Mouse (Mus musculus): ENCODE data around the gene Olfr153. TPM values are rescaled to one million over a fixed set of nuclear protein-coding genes. Genes with fewer than 3 reads are reported as not detected.
"Not testable (repeated sequence)": the region's sequence is repeated elsewhere in the genome, so short reads cannot be mapped to it uniquely, and the experiment has no call there.

Gene Olfr153
- polyA plus RNA-seq, 1 experiment from 2014 or later, result not detected

DNA sequence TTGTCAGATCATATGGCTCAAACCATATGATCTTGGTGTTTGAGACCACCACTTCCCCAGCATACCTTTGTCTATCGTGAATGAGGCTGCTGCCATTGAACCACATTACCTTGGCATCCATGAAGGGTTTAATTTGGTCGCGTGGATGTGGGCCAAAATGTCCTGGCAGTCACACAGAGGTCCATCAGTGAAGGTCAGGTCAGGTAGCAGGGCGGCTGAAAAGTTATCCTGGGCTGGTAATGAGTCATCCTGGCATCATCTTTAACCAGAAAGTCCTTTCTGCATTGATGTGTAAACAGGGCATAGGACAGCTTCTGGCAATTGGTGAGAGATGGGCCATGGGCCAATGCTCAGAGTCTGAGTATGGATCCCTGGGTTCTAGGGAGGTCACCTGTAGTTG is 10.9 kb upstream of the Olfr153 start:
- Histone ChIP-seq H3K9me3 (ENCODE audit: low read depth, low read length) (no peaks in the 10 kb centered on the region), H3K36me3 (ENCODE audit: insufficient read depth) (no peaks in the 10 kb centered on the region), H3K4me2 (no peak overlapping the region), H3K27me3 (ENCODE audit: insufficient read depth, low read length) (no peaks in the 10 kb centered on the region), H3K27ac (ENCODE audit: low read depth) (no peak overlapping the region), H3K4me3 (ENCODE audit: low read depth, low read length) (no peak overlapping the region), H3K4me1 (ENCODE audit: insufficient read depth) (no peaks in the 10 kb centered on the region), H3K9ac (no peak overlapping the region)
- WGBS, result 82% methylated on average over 4 of the region's 4 CpGs
- no peak for TF ChIP-seq CTCF (IDR thresholded peaks at IDR 0.05; ENCODE audit: low read depth)
- DNase-seq (no peak), ATAC-seq (ENCODE audit: insufficient read depth) (no peak)

DNA sequence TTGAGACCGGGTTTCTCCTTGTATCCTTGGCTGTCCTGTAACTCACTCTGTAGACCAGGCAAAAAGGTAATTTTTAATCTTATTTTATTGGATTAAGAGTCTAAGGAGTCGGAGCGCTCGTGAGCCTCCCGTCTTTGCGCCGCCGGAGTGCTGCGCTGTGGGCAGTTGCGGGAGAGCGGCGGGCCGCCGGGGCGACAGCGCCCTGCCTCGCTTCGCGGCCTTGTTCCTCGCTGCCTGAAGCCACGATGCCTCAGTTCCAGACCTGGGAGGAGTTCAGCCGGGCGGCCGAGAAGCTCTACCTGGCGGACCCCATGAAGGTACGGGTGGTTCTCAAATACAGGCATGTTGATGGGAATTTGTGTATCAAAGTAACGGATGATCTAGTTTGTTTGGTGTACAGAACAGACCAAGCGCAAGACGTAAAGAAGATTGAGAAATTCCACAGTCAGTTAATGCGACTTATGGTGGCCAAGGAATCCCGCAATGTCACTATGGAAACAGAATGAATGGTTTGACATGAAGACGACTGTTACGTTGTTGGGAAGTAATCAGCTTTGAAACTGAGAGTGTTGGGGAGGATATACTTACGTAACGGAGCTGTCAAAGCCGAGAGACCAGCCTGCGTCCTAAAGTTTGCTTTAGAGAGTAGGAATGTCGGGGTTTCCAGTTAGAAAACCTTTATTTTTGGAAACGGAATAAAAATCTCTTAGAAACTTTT is 5.5 kb upstream of the Olfr153 start:
- ATAC-seq (ENCODE audit: insufficient read depth), result not testable (repeated sequence)
- peak; percentile 28 for DNase-seq
- 22% methylated on average over 38 of the region's 39 CpGs for WGBS

DNA sequence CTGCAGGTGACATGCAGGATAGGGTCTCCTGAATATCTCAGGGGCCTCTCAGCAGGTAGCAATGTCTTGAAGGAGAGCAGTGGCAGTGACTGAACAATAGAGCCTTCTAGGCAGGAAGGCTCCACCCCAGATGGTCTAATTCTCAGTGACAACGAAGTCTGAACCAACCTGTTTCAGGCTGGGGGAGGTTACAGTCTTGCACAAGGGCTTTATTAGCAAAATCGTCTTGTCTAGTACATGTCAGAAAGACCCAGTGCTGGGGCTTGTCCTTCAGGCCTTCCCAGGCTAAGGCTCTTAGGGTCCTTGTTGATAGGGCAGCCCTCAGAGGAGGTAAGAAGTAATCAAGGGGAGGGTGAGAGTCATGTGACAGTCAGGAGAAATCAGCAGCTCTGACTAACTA is 3.2 kb downstream of the Olfr153 start:
- no peaks in the 10 kb centered on the region for H3K27me3 ChIP-seq (ENCODE audit: insufficient read depth, low read length)
- 63% methylated on average over 2 of the region's 2 CpGs for WGBS

More for the DNA sequence above, 5.5 kb upstream of the Olfr153 start:
- not testable (repeated sequence) for H3K4me1 ChIP-seq (ENCODE audit: insufficient read depth); H3K27me3 ChIP-seq (ENCODE audit: insufficient read depth, low read length); H3K27ac ChIP-seq (ENCODE audit: low read depth); H3K9me3 ChIP-seq (ENCODE audit: low read depth, low read length); H3K36me3 ChIP-seq (ENCODE audit: insufficient read depth); H3K4me3 ChIP-seq (ENCODE audit: low read depth, low read length); H3K9ac ChIP-seq
- peak overlapping the region; percentile 39 for H3K4me2 ChIP-seq

GRCm38 (mm10) chr2:87545442-87545841 is 13.8 kb downstream of the Olfr153 start, which contains the start of gene Olfr1128:
Olfr1128 (minus strand) TSS chr2:87545542.
- no peak within 1 kb of the TSS for H3K9ac ChIP-seq
- H3K36me3 ChIP-seq (ENCODE audit: insufficient read depth), result no peaks in the 10 kb centered on the region
- H3K27ac ChIP-seq (ENCODE audit: low read depth), result no peak within 1 kb of the TSS
- H3K9me3 ChIP-seq (ENCODE audit: low read depth, low read length), result no peaks in the 10 kb centered on the region
- no peak for TF ChIP-seq CTCF (IDR thresholded peaks at IDR 0.05; ENCODE audit: low read depth)
- no peak within 1 kb of the TSS for H3K4me3 ChIP-seq (ENCODE audit: low read depth, low read length)
- no peak for ATAC-seq (ENCODE audit: insufficient read depth)
- no peaks in the 10 kb centered on the region for H3K4me1 ChIP-seq (ENCODE audit: insufficient read depth)
- no peak within 1 kb of the TSS for H3K4me2 ChIP-seq
- 81% methylated on average over 1 of the region's 1 CpGs for WGBS
- no peaks in the 10 kb centered on the region for H3K27me3 ChIP-seq (ENCODE audit: insufficient read depth, low read length)
- no peak for DNase-seq

More for the DNA sequence above, 3.2 kb downstream of the Olfr153 start:
- ATAC-seq (ENCODE audit: insufficient read depth) (no peak), DNase-seq (no peak)
- Histone ChIP-seq H3K9me3 (ENCODE audit: low read depth, low read length) (no peaks in the 10 kb centered on the region), H3K4me1 (ENCODE audit: insufficient read depth) (no peaks in the 10 kb centered on the region), H3K4me3 (ENCODE audit: low read depth, low read length) (no peak overlapping the region), H3K36me3 (ENCODE audit: insufficient read depth) (no peaks in the 10 kb centered on the region), H3K4me2 (no peak overlapping the region), H3K9ac (no peak overlapping the region), H3K27ac (ENCODE audit: low read depth) (no peak overlapping the region)
- TF ChIP-seq CTCF (IDR thresholded peaks at IDR 0.05; ENCODE audit: low read depth), result no peak

DNA sequence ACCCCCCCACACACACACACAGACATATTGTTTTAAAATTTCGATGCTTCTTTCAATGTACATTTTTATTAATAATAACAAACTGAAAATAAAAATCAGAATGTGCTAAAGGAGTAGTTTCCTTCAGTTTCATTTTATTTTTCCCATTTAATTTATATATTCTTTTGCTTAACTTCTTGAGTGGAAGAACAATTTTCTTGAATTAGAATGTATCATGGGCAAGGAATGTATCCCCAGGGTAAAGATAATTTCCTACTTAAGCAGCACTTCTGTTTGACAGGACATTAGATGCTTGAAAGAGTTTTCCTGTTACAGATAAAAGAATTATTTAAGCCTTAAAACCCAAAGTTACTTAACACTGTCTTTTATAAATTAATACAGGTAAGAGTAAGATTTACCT is 42.0 kb downstream of the Olfr153 start, which contains the start of gene Olfr1129:
TSS of gene Olfr1129 (plus strand) at position 301 of the 400 bp plus-strand sequence.
- H3K4me1 ChIP-seq (ENCODE audit: insufficient read depth); H3K27me3 ChIP-seq (ENCODE audit: insufficient read depth, low read length); ATAC-seq (ENCODE audit: insufficient read depth); H3K4me2 ChIP-seq; H3K36me3 ChIP-seq (ENCODE audit: insufficient read depth); DNase-seq; H3K4me3 ChIP-seq (ENCODE audit: low read depth, low read length); H3K27ac ChIP-seq (ENCODE audit: low read depth); H3K9me3 ChIP-seq (ENCODE audit: low read depth, low read length); H3K9ac ChIP-seq: not testable (repeated sequence)
- WGBS, result 69% methylated on average over 1 of the region's 1 CpGs

Other genes with a start within 250 kb of the Olfr153 start
- gene Olfr1118, start 224.2 kb upstream of the Olfr153 start, polyA plus RNA-seq (2014; fragmentation: Nextera tagmentation; extraction: Ambion mirVana), result not detected in 2 replicates
- not detected in 2 replicates for gene Olfr1120, start 177.0 kb upstream of the Olfr153 start, polyA plus RNA-seq (2014; fragmentation: Nextera tagmentation; extraction: Ambion mirVana)
- not detected in 2 replicates for gene Olfr1121, start 161.9 kb upstream of the Olfr153 start, polyA plus RNA-seq (2014; fragmentation: Nextera tagmentation; extraction: Ambion mirVana)
- not detected in 2 replicates for gene Olfr1122, start 145.9 kb upstream of the Olfr153 start, polyA plus RNA-seq (2014; fragmentation: Nextera tagmentation; extraction: Ambion mirVana)
- not detected in 2 replicates for gene Olfr1123, start 115.2 kb upstream of the Olfr153 start, polyA plus RNA-seq (2014; fragmentation: Nextera tagmentation; extraction: Ambion mirVana)
- gene Olfr1124, start 101.5 kb upstream of the Olfr153 start, polyA plus RNA-seq (2014; fragmentation: Nextera tagmentation; extraction: Ambion mirVana), result not detected in 2 replicates
- not detected in 2 replicates for gene Olfr1126, start 77.8 kb upstream of the Olfr153 start, polyA plus RNA-seq (2014; fragmentation: Nextera tagmentation; extraction: Ambion mirVana)
- not detected in 2 replicates for gene Pramel7, start 34.7 kb upstream of the Olfr153 start, polyA plus RNA-seq (2014; fragmentation: Nextera tagmentation; extraction: Ambion mirVana)
- gene Pramel6, start 25.2 kb upstream of the Olfr153 start, polyA plus RNA-seq (2014; fragmentation: Nextera tagmentation; extraction: Ambion mirVana), result not detected in 2 replicates
- gene Olfr1128, start 13.7 kb downstream of the Olfr153 start, polyA plus RNA-seq (2014; fragmentation: Nextera tagmentation; extraction: Ambion mirVana), result not detected in 2 replicates
- not detected in 2 replicates for gene Olfr1129, start 42.1 kb downstream of the Olfr153 start, polyA plus RNA-seq (2014; fragmentation: Nextera tagmentation; extraction: Ambion mirVana)
- not detected in 2 replicates for gene Olfr1130, start 74.4 kb downstream of the Olfr153 start, polyA plus RNA-seq (2014; fragmentation: Nextera tagmentation; extraction: Ambion mirVana)
- not detected in 2 replicates for gene Olfr1131, start 95.3 kb downstream of the Olfr153 start, polyA plus RNA-seq (2014; fragmentation: Nextera tagmentation; extraction: Ambion mirVana)
- not detected in 2 replicates for gene Olfr1132, start 105.7 kb downstream of the Olfr153 start, polyA plus RNA-seq (2014; fragmentation: Nextera tagmentation; extraction: Ambion mirVana)
- not detected in 2 replicates for gene Olfr1133, start 115.6 kb downstream of the Olfr153 start, polyA plus RNA-seq (2014; fragmentation: Nextera tagmentation; extraction: Ambion mirVana)
- not detected in 2 replicates for gene Olfr1134, start 126.7 kb downstream of the Olfr153 start, polyA plus RNA-seq (2014; fragmentation: Nextera tagmentation; extraction: Ambion mirVana)
- not detected in 2 replicates for gene Olfr1135, start 141.9 kb downstream of the Olfr153 start, polyA plus RNA-seq (2014; fragmentation: Nextera tagmentation; extraction: Ambion mirVana)
- not detected in 2 replicates for gene Olfr1136, start 162.2 kb downstream of the Olfr153 start, polyA plus RNA-seq (2014; fragmentation: Nextera tagmentation; extraction: Ambion mirVana)
- gene Olfr1137, start 181.4 kb downstream of the Olfr153 start, polyA plus RNA-seq (2014; fragmentation: Nextera tagmentation; extraction: Ambion mirVana), result not detected in 2 replicates
- not detected in 2 replicates for gene Olfr1138, start 208.2 kb downstream of the Olfr153 start, polyA plus RNA-seq (2014; fragmentation: Nextera tagmentation; extraction: Ambion mirVana)
- gene Olfr1140, start 212.0 kb downstream of the Olfr153 start, polyA plus RNA-seq (2014; fragmentation: Nextera tagmentation; extraction: Ambion mirVana), result not detected in 2 replicates
- gene Olfr1141, start 222.2 kb downstream of the Olfr153 start, polyA plus RNA-seq (2014; fragmentation: Nextera tagmentation; extraction: Ambion mirVana), result not detected in 2 replicates
- gene Olfr152, start 247.7 kb downstream of the Olfr153 start, polyA plus RNA-seq (2014; fragmentation: Nextera tagmentation; extraction: Ambion mirVana), result not detected in 2 replicates

Data from lung, embryonic 14.5 days (tissue).